In the genomic region with DNA sequence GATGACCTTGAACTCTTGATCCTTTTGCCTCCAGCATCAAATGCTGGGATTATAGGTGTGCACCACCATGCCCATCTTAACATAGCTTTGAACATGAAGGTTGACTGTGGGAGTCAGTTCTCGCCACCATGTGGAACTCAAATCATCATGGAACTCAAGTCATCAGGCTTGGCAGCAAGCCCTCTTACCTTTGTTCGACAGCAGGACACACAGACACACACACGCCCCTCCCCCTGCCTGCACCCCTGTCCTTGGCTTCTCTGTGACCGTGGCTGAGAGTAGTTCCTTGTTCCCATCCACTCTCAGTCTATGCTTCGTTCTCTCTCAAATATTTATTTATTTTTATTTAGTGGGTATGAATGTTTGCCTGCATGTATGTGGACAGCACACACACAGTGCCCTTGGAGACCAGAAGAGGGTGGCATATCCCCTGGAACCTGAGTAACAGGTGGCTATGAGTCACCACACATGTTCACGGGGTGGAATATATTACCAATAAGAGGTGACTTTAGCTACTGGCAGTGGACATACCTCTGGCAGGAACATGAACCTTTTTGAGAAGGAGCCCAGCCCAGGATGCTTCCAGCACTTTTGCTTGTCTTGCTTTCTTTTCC, we compare ENCODE assay signal across 20 mouse cellular contexts. TPM values are rescaled to one million over a fixed set of nuclear protein-coding genes. Genes with fewer than 3 reads are reported as not detected.
DNase-seq lines count a peak whose midpoint lies in the region; ATAC-seq lines count a peak whose summit lies in the region.
"Had no signal": no experiment of that assay in that cellular context is flagged by ENCODE, and none has a peak within 500 bp of the region (broad histone marks: within the 10 kb centered on the region; RNA-seq: fewer than 3 reads in every experiment).

No protein-coding gene starts in this region.

- H3K4me1 ChIP-seq in forebrain, embryonic 15.5 days, result 0 out of 2 replicates have a peak, but pooled peaks cover 6% of the 10 kb centered on the region
- H3K4me1 ChIP-seq in forebrain, embryonic 11.5 days (replicated peaks; ENCODE audit: control insufficient read depth, insufficient read depth, low read length), result no peaks in the 10 kb centered on the region
- no peaks in the 10 kb centered on the region for H3K4me1 ChIP-seq in midbrain, embryonic 11.5 days (ENCODE audit: control insufficient read depth, insufficient read depth, low read length)
- no peaks in the 10 kb centered on the region for H3K4me1 ChIP-seq in midbrain, embryonic 13.5 days (replicated peaks)
- peaks cover 7% of the 10 kb centered on the region for H3K4me1 ChIP-seq in forebrain, embryonic 10.5 days
- no peaks in the 10 kb centered on the region for H3K4me1 ChIP-seq in forebrain, embryonic 14.5 days (ENCODE audit: control insufficient read depth, insufficient read depth, low read length)

- H3K4me2 ChIP-seq in forebrain, embryonic 15.5 days (replicated peaks), result no peak overlapping the region
- no peak overlapping the region for H3K4me2 ChIP-seq in forebrain, embryonic 11.5 days (ENCODE audit: low read depth, low read length, severe bottlenecking)
- H3K4me2 ChIP-seq in midbrain, embryonic 11.5 days, result no peak overlapping the region
- H3K4me2 ChIP-seq in midbrain, embryonic 13.5 days (replicated peaks), result no peak overlapping the region
- no peak overlapping the region for H3K4me2 ChIP-seq in forebrain, embryonic 14.5 days (ENCODE audit: low read length)

- no peak overlapping the region for H3K27ac ChIP-seq in forebrain, embryonic 15.5 days (replicated peaks)
- H3K27ac ChIP-seq in forebrain, embryonic 11.5 days (ENCODE audit: low read depth, low read length), result no peak overlapping the region
- no peak overlapping the region for H3K27ac ChIP-seq in midbrain, embryonic 11.5 days (ENCODE audit: low read depth, low read length)
- H3K27ac ChIP-seq in midbrain, embryonic 13.5 days, result no peak overlapping the region
- H3K27ac ChIP-seq in forebrain, embryonic 10.5 days, result no peak overlapping the region
- H3K27ac ChIP-seq in forebrain, embryonic 14.5 days (ENCODE audit: low read depth, low read length), result no peak overlapping the region

- no peaks in the 10 kb centered on the region for H3K27me3 ChIP-seq in forebrain, embryonic 15.5 days
- no peaks in the 10 kb centered on the region for H3K27me3 ChIP-seq in forebrain, embryonic 11.5 days (ENCODE audit: control insufficient read depth, insufficient read depth, low read length)
- no peaks in the 10 kb centered on the region for H3K27me3 ChIP-seq in midbrain, embryonic 11.5 days (ENCODE audit: control insufficient read depth, insufficient read depth, low read length)
- no peaks in the 10 kb centered on the region for H3K27me3 ChIP-seq in midbrain, embryonic 13.5 days
- no peaks in the 10 kb centered on the region for H3K27me3 ChIP-seq in forebrain, embryonic 10.5 days (ENCODE audit: poor library complexity, severe bottlenecking)
- no peaks in the 10 kb centered on the region for H3K27me3 ChIP-seq in forebrain, embryonic 14.5 days (replicated peaks; ENCODE audit: control insufficient read depth, insufficient read depth, low read length)

- H3K9me3 ChIP-seq in forebrain, embryonic 15.5 days, result no peaks in the 10 kb centered on the region
- H3K9me3 ChIP-seq in forebrain, embryonic 11.5 days (ENCODE audit: control insufficient read depth, low read length), result no peaks in the 10 kb centered on the region
- H3K9me3 ChIP-seq in midbrain, embryonic 11.5 days (ENCODE audit: control insufficient read depth, low read length), result no peaks in the 10 kb centered on the region
- no peaks in the 10 kb centered on the region for H3K9me3 ChIP-seq in midbrain, embryonic 13.5 days
- no peaks in the 10 kb centered on the region for H3K9me3 ChIP-seq in forebrain, embryonic 10.5 days
- H3K9me3 ChIP-seq in forebrain, embryonic 14.5 days (replicated peaks; ENCODE audit: control insufficient read depth, low read length), result no peaks in the 10 kb centered on the region
- H3K9me3 ChIP-seq: megakaryocyte, embryonic 14.5 days had no signal

- H3K9ac ChIP-seq in forebrain, embryonic 15.5 days (replicated peaks), result no peak overlapping the region
- H3K9ac ChIP-seq in forebrain, embryonic 11.5 days (ENCODE audit: low read length), result no peak overlapping the region
- H3K9ac ChIP-seq in midbrain, embryonic 11.5 days (ENCODE audit: low read length), result no peak overlapping the region
- H3K9ac ChIP-seq in midbrain, embryonic 13.5 days (replicated peaks), result no peak overlapping the region
- H3K9ac ChIP-seq in forebrain, embryonic 14.5 days (ENCODE audit: low read length), result no peak overlapping the region

- DNase-seq in forebrain, embryonic 11.5 days (ENCODE audit: low spot score), result no peak
- DNase-seq in midbrain, embryonic 11.5 days (ENCODE audit: low spot score, missing footprints), result no peak
- DNase-seq in urinary bladder, adult 18-20 months (ENCODE audit: low spot score in 2 of 2), result no peak
- no peak for DNase-seq in forebrain, embryonic 10.5 days (ENCODE audit: extremely low spot score, low spot score)
- no peak for DNase-seq in forebrain, embryonic 14.5 days (ENCODE audit: low spot score)
- DNase-seq: adrenal gland, postnatal 36 days; cerebellum, postnatal 25 days; heart, adult 18-20 months; heart, postnatal 10 days; kidney, postnatal 10 days; layer of hippocampus, adult 9-11 months; lung, adult 2 months; right cerebral cortex, postnatal 4 days; thymus, postnatal 14 days had no signal

- WGBS in forebrain, embryonic 15.5 days, result 74% methylated on average over 6 of the region's 6 CpGs
- 84% methylated on average over 6 of the region's 6 CpGs for WGBS in forebrain, embryonic 11.5 days
- 78% methylated on average over 6 of the region's 6 CpGs for whole genome bisulfite sequencing in midbrain, embryonic 11.5 days
- WGBS in midbrain, embryonic 13.5 days, result 80% methylated on average over 6 of the region's 6 CpGs
- WGBS in forebrain, embryonic 10.5 days, result 80% methylated on average over 6 of the region's 6 CpGs
- WGBS in forebrain, embryonic 14.5 days, result 74% methylated on average over 6 of the region's 6 CpGs

- 0 out of 2 replicates have a peak, but pooled peaks have one; percentile 12 for ATAC-seq in forebrain, embryonic 15.5 days (replicated peaks)
- ATAC-seq in forebrain, embryonic 11.5 days (replicated peaks; ENCODE audit: low FRiP score), result no peak
- ATAC-seq in midbrain, embryonic 11.5 days (ENCODE audit: low FRiP score), result peak; percentile 49
- ATAC-seq in midbrain, embryonic 13.5 days, result no peak
- ATAC-seq in megakaryocyte, adult 5-6 weeks (ENCODE audit: poor library complexity, severe bottlenecking), result peak; percentile 34
- no peak for ATAC-seq in forebrain, embryonic 14.5 days
- ATAC-seq: activated CD4-positive, CD25-positive, alpha-beta regulatory T cell, adult 4 months; hindbrain, embryonic 16.5 days had no signal

- no peaks in the 10 kb centered on the region for H3K36me3 ChIP-seq in forebrain, embryonic 15.5 days
- no peaks in the 10 kb centered on the region for H3K36me3 ChIP-seq in forebrain, embryonic 11.5 days (ENCODE audit: control insufficient read depth, insufficient read depth, low read length)
- H3K36me3 ChIP-seq in midbrain, embryonic 11.5 days (ENCODE audit: control insufficient read depth, insufficient read depth, low read length), result no peaks in the 10 kb centered on the region
- no peaks in the 10 kb centered on the region for H3K36me3 ChIP-seq in midbrain, embryonic 13.5 days
- H3K36me3 ChIP-seq in forebrain, embryonic 10.5 days (replicated peaks), result no peaks in the 10 kb centered on the region
- no peaks in the 10 kb centered on the region for H3K36me3 ChIP-seq in forebrain, embryonic 14.5 days (ENCODE audit: control insufficient read depth, insufficient read depth, low read length)

- H3K4me3 ChIP-seq in forebrain, embryonic 15.5 days, result no peak overlapping the region
- H3K4me3 ChIP-seq in forebrain, embryonic 11.5 days (ENCODE audit: low read depth, low read length), result no peak overlapping the region
- no peak overlapping the region for H3K4me3 ChIP-seq in midbrain, embryonic 11.5 days (ENCODE audit: low read depth, low read length)
- H3K4me3 ChIP-seq in midbrain, embryonic 13.5 days (replicated peaks), result no peak overlapping the region
- no peak overlapping the region for H3K4me3 ChIP-seq in forebrain, embryonic 10.5 days
- H3K4me3 ChIP-seq in forebrain, embryonic 14.5 days (ENCODE audit: low read depth, low read length), result no peak overlapping the region
- H3K4me3 ChIP-seq: megakaryocyte, embryonic 14.5 days had no signal

RNA-seq across cellular contexts. Expression of a gene that starts 14.4 kb away (rescaled TPM):
- 9.4 and 9.6 TPM in 2 replicates for polyA plus RNA-seq in forebrain, embryonic 15.5 days (2015; fragmentation: Nextera tagmentation; extraction: Ambion mirVana)
- 7.9 and 8.3 TPM in 2 replicates for polyA plus RNA-seq in forebrain, embryonic 11.5 days (2014; fragmentation: Nextera tagmentation; extraction: Ambion mirVana)
- 8.2 and 8.7 TPM in 2 replicates for polyA plus RNA-seq in midbrain, embryonic 11.5 days (2014; fragmentation: Nextera tagmentation; extraction: Ambion mirVana)
- 8.1 and 9.4 TPM in 2 replicates for polyA plus RNA-seq in midbrain, embryonic 13.5 days (2015; fragmentation: Nextera tagmentation; extraction: Ambion mirVana)
- total RNA-seq in megakaryocyte, adult 5-6 weeks (2015), result 22.2 and 24.0 TPM in 2 replicates
- 40.0 and 59.4 TPM in 2 replicates for total RNA-seq in megakaryocyte, adult 5-6 weeks (2017)
- polyA plus RNA-seq in forebrain, embryonic 10.5 days (2016; fragmentation: Nextera tagmentation; extraction: Ambion mirVana), result 4.4 and 5.8 TPM in 2 replicates
- polyA plus RNA-seq in forebrain, embryonic 14.5 days (2014; fragmentation: Nextera tagmentation; extraction: Ambion mirVana), result 9.0 and 11.6 TPM in 2 replicates

RNA-seq across cellular contexts. Expression of a gene that starts 37.5 kb away (rescaled TPM):
- polyA plus RNA-seq in forebrain, embryonic 15.5 days (2015; fragmentation: Nextera tagmentation; extraction: Ambion mirVana), result 1.8 and 2.5 TPM in 2 replicates
- polyA plus RNA-seq in forebrain, embryonic 11.5 days (2014; fragmentation: Nextera tagmentation; extraction: Ambion mirVana), result 2.1 TPM in 2 replicates
- polyA plus RNA-seq in midbrain, embryonic 11.5 days (2014; fragmentation: Nextera tagmentation; extraction: Ambion mirVana), result 1.9 and 2.4 TPM in 2 replicates
- polyA plus RNA-seq in midbrain, embryonic 13.5 days (2015; fragmentation: Nextera tagmentation; extraction: Ambion mirVana), result 1.8 and 2.0 TPM in 2 replicates
- total RNA-seq in megakaryocyte, adult 5-6 weeks (2015), result 107 and 112 TPM in 2 replicates
- 113 and 122 TPM in 2 replicates for total RNA-seq in megakaryocyte, adult 5-6 weeks (2017)
- 2.1 and 2.5 TPM in 2 replicates for polyA plus RNA-seq in forebrain, embryonic 10.5 days (2016; fragmentation: Nextera tagmentation; extraction: Ambion mirVana)
- 1.9 and 2.6 TPM in 2 replicates for polyA plus RNA-seq in forebrain, embryonic 14.5 days (2014; fragmentation: Nextera tagmentation; extraction: Ambion mirVana)

Comparison
In these comparisons a context has a peak if more than half of its experiments do, and no peak if none do; other contexts are left out.
1. ATAC-seq: peak in forebrain, embryonic 15.5 days (single experiment), midbrain, embryonic 11.5 days (single experiment) and megakaryocyte, adult 5-6 weeks (single experiment); none in forebrain, embryonic 11.5 days (single experiment), midbrain, embryonic 13.5 days (single experiment) and forebrain, embryonic 14.5 days (single experiment).